Mouse (Mus musculus) ES-Bruce4 (cell line): ENCODE data around the gene Gtpbp1.

Experiments used
- CTCF ChIP-seq: IDR thresholded peaks from one replicate; pipeline ENCODE4 v1.8.1; 2011; ENCODE audit warnings: low read depth, low read length
- EP300 ChIP-seq: IDR thresholded peaks from 2 replicates; pipeline ENCODE4 v1.6.1; 2011; ENCODE audit warnings: low read depth, low read length; ENCODE audit not compliant: insufficient read depth
- POLR2A ChIP-seq: IDR thresholded peaks from one replicate; pipeline ENCODE4 v1.8.1; 2011; ENCODE audit warnings: low read length; ENCODE audit not compliant: insufficient read depth

DNA sequence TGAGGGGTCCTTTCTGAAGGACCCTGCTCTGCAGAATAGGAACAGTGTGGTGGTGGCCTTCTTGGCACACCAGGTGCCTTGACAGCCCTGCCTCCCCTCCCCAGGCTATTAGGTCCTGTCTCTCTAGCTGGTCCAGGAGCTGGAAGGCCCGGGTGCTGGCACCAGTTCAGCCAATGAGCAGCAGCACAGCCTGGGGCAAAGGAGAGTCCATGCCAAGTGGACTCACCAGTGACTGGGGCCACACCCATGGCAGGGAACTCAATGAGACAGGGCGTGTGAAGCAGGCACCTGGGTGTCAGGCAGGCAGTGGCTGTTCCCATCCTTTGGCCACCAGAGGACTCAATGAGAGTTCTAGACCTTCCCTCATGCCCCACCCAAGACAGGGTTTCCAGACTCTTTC is 74.7 kb downstream of the Gtpbp1 start:
- TF ChIP-seq POLR2A (no peak), EP300 (no peak), CTCF (no peak)
